Mouse (Mus musculus) stomach, postnatal 0 days (tissue): ENCODE measurements around the gene Calb2. TPM values are rescaled to one million over a fixed set of nuclear protein-coding genes. Genes with fewer than 3 reads are reported as not detected.

Experiments used
- ATAC-seq: fragments of 200-750 bp; cut with Nextera tagmentation; 2 replicates; pipeline ENCODE4 v1.8.0; 2017; ENCODE audit not compliant: low FRiP score, low TSS enrichment
- DNase-seq: peaks from one replicate; pipeline ENCODE4 v3.0.0-alpha.2; 2016; ENCODE audit warnings: low spot score
- H3K27ac ChIP-seq: fragments of 300-500 bp; sonication (generic); replicated peaks from 2 replicates; pipeline ENCODE4 v1.5.1; 2014; ENCODE audit warnings: mild to moderate bottlenecking, control low read depth
- H3K27me3 ChIP-seq: fragments of 300-500 bp; sonication (generic); 2 replicates; pipeline ENCODE4 v1.6.1; 2014; ENCODE audit warnings: low read length; ENCODE audit not compliant: control insufficient read depth, insufficient read depth
- H3K36me3 ChIP-seq: fragments of 300-500 bp; sonication (generic); 2 replicates; pipeline ENCODE4 v1.6.1; 2014; ENCODE audit warnings: low read length, mixed read lengths; ENCODE audit not compliant: control insufficient read depth, insufficient read depth
- H3K4me1 ChIP-seq: fragments of 300-500 bp; sonication (generic); replicated peaks from 2 replicates; pipeline ENCODE4 v1.6.1; 2014; ENCODE audit warnings: antibody characterized with exemption; ENCODE audit not compliant: control insufficient read depth, insufficient read depth
- H3K4me2 ChIP-seq: fragments of 300-500 bp; sonication (generic); replicated peaks from 2 replicates; pipeline ENCODE4 v1.6.1; 2014; ENCODE audit warnings: low read depth, mild to moderate bottlenecking, control low read depth, moderate library complexity
- H3K4me3 ChIP-seq: fragments of 300-500 bp; sonication (generic); 2 replicates; pipeline ENCODE4 v1.5.1; 2014; ENCODE audit warnings: low read depth, low read length, control low read depth
- H3K9ac ChIP-seq: fragments of 300-500 bp; sonication (generic); 2 replicates; pipeline ENCODE4 v1.6.1; 2014; ENCODE audit warnings: mild to moderate bottlenecking, low read length, control low read depth, mixed read lengths
- H3K9me3 ChIP-seq: fragments of 300-500 bp; sonication (generic); 2 replicates; pipeline ENCODE4 v1.6.1; 2016; ENCODE audit warnings: low read length; ENCODE audit not compliant: control insufficient read depth
- CTCF ChIP-seq: IDR thresholded peaks from 2 replicates; pipeline ENCODE4 v1.5.1; 2016; ENCODE audit warnings: antibody characterized with exemption, low read depth, mild to moderate bottlenecking, moderate library complexity
- EP300 ChIP-seq: optimal IDR thresholded peaks from 2 replicates; pipeline ENCODE3; 2016; ENCODE audit warnings: antibody characterized with exemption
- WGBS: fragments of 180-500 bp; shearing (Covaris S2); extraction: QIAGEN DNeasy Blood & Tissue Kit; methylation state at CpG from one replicate; pipeline ENCODE4 v1.1.7; 2014; 5-methylcytosine and 5-hydroxymethylcytosine counted together
- polyA plus RNA-seq: library from polyadenylated mRNA; unstranded; fragments of >200 nt; fragmentation: Nextera tagmentation; extraction: Ambion mirVana; gene quantifications from 2 replicates; pipeline ENCODE4 v1.2.1, GENCODE M21; 2015

Gene Calb2
- polyA plus RNA-seq, 1 experiment from 2014 or later: 0.17 TPM

- H3K4me2 ChIP-seq: no peak overlapping the region; the same call in 1 of the 2 replicates
- no peak for TF ChIP-seq EP300
- no peak for TF ChIP-seq CTCF
- no peak overlapping the region for H3K27ac ChIP-seq
- H3K27me3 ChIP-seq: no peaks in the 10 kb centered on the region
- WGBS: 13% methylated on average over 22 of the region's 22 CpGs
- H3K9me3 ChIP-seq: no peaks in the 10 kb centered on the region
- no peak overlapping the region for H3K9ac ChIP-seq
- DNase-seq: peak; percentile 22
- peak; percentile 38; the same call in 1 of the 2 replicates for ATAC-seq
- H3K4me3 ChIP-seq: no peak overlapping the region
- H3K36me3 ChIP-seq: no peaks in the 10 kb centered on the region
- no peaks in the 10 kb centered on the region for H3K4me1 ChIP-seq
Observed at GRCm38 (mm10) chr8:110177359-110178155, 9.5 kb upstream of the Calb2 start.

DNA sequence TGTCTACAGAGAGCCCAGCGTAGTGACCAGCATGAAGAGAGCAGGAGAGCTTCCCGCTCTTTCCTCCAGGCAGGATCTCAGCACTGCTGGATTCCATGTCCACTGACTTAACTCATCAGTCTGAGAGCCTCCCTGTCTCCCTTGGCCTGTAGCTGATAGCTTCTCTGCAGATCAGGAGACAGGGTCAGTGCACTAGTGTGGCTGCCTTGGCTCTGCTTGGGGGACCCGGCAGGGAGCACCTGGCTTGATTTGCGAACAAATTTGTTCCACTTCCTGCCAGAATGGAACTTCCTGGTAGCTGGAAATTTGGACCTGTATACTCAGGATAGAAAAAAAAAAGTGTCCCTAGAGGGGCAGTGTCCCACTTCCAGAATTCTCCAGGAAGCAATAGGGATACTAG, 6.8 kb upstream of the Calb2 start:
- Histone ChIP-seq H3K4me3 (no peak overlapping the region), H3K27me3 (no peaks in the 10 kb centered on the region), H3K9me3 (no peaks in the 10 kb centered on the region), H3K27ac (no peak overlapping the region), H3K4me2 (no peak overlapping the region), H3K9ac (no peak overlapping the region), H3K36me3 (no peaks in the 10 kb centered on the region), H3K4me1 (no peaks in the 10 kb centered on the region)
- 77% methylated on average over 4 of the region's 4 CpGs for WGBS
- ATAC-seq (no peak), DNase-seq (no peak)
- TF ChIP-seq CTCF (no peak), EP300 (no peak)

DNA sequence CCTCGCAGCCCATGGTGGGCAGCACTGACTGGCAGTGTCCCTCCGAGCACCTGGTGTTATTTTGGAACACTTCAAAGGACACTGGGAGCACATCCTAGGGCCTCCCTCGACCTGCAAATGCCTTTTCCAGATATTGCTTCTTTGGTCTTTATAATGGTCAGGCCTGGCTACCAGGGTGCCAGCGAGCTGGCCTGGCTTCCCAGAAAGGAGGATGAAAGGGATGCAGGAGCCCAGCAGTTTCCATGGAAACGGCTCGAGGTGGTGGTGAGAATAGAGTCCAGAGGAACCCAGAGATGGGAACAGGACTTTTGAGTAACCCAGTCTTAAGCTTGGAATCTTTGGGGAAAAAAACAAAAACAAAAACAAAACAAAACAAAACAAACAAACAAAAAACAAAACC, 4.2 kb upstream of the Calb2 start:
- Histone ChIP-seq H3K27ac (no peak overlapping the region), H3K4me1 (no peaks in the 10 kb centered on the region), H3K36me3 (no peaks in the 10 kb centered on the region), H3K27me3 (no peaks in the 10 kb centered on the region), H3K9ac (no peak overlapping the region), H3K9me3 (no peaks in the 10 kb centered on the region), H3K4me2 (no peak overlapping the region), H3K4me3 (no peak overlapping the region)
- no peak for TF ChIP-seq EP300
- TF ChIP-seq CTCF: no peak
- no peak for DNase-seq
- WGBS: 62% methylated on average over 6 of the region's 6 CpGs
- no peak for ATAC-seq

DNA sequence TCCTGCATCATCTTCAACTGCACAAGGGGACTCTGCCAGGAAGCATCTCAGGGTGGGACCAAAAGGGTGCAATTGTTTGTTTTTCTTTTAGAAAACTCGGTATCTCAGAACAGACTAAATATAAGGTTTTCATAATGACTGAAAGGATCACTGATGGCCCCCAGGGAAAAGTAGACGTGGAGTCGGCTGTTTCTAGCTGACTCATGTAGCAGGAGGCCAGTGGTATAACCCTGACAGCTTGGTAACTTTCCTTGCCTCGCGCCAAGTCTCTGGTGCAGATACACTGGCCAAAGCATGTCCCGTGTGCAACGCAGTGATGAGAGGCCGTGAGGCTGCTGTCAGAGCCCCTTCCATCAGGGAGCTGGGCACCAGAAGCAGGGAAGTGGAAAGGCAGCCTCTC, 1.7 kb downstream of the Calb2 start:
- H3K9ac ChIP-seq: no peak overlapping the region
- H3K4me2 ChIP-seq: no peak overlapping the region
- H3K4me1 ChIP-seq: no peaks in the 10 kb centered on the region
- H3K4me3 ChIP-seq: no peak overlapping the region
- no peak for ATAC-seq
- no peaks in the 10 kb centered on the region for H3K9me3 ChIP-seq
- no peak for TF ChIP-seq CTCF
- no peak for TF ChIP-seq EP300
- H3K27me3 ChIP-seq: no peaks in the 10 kb centered on the region
- 69% methylated on average over 8 of the region's 8 CpGs for WGBS
- no peak for DNase-seq
- H3K27ac ChIP-seq: no peak overlapping the region
- no peaks in the 10 kb centered on the region for H3K36me3 ChIP-seq

- ATAC-seq (no peak), DNase-seq (no peak)
- TF ChIP-seq CTCF: no peak
- no peak for TF ChIP-seq EP300
- no peak overlapping the region for H3K4me3 ChIP-seq
- no peaks in the 10 kb centered on the region for H3K4me1 ChIP-seq
- 76% methylated on average over 6 of the region's 6 CpGs for WGBS
- no peaks in the 10 kb centered on the region for H3K9me3 ChIP-seq
- H3K27ac ChIP-seq: no peak overlapping the region
- H3K36me3 ChIP-seq: no peaks in the 10 kb centered on the region
- no peak overlapping the region for H3K9ac ChIP-seq
- H3K4me2 ChIP-seq: no peak overlapping the region
- no peaks in the 10 kb centered on the region for H3K27me3 ChIP-seq
Observed at GRCm38 (mm10) chr8:110162007-110162406, 6.0 kb downstream of the Calb2 start.

GRCm38 (mm10) chr8:110152951-110153350, 15.1 kb downstream of the Calb2 start:
- no peak for ATAC-seq
- WGBS: 67% methylated on average over 6 of the region's 6 CpGs
- Histone ChIP-seq H3K9me3 (no peaks in the 10 kb centered on the region), H3K4me3 (no peak overlapping the region), H3K27ac (no peak overlapping the region), H3K27me3 (no peaks in the 10 kb centered on the region), H3K4me1 (no peaks in the 10 kb centered on the region), H3K36me3 (no peaks in the 10 kb centered on the region), H3K9ac (no peak overlapping the region), H3K4me2 (no peak overlapping the region)
- TF ChIP-seq EP300: no peak
- TF ChIP-seq CTCF: no peak
- no peak for DNase-seq
